Mouse (Mus musculus): ENCODE data around the gene Tmem222. TPM values are rescaled to one million over a fixed set of nuclear protein-coding genes. Genes with fewer than 3 reads are reported as not detected.

Gene Tmem222
- total RNA-seq, 2 experiments from 2014 or later, result 35.1 to 35.6 TPM

DNA sequence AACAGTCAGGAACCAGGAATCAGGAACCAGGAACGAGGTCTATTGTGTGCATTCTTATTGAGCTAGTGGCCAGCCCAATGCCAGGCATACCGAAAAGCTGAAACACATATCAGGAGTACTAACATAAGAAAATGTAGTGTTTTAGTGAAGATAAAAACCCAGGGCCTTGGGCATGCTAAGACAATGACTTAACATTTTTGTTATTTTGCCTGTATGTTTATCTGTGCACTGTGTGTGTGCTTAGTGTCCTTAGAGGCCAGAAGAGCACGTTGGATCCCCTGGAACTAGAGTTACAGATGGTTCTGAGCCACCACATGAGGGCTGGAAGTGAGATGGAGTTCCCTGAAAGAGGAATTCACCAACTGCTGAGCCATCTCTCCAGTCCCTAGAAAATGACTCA is 7.7 kb upstream of the Tmem222 start:
- no peak for DNase-seq

DNA sequence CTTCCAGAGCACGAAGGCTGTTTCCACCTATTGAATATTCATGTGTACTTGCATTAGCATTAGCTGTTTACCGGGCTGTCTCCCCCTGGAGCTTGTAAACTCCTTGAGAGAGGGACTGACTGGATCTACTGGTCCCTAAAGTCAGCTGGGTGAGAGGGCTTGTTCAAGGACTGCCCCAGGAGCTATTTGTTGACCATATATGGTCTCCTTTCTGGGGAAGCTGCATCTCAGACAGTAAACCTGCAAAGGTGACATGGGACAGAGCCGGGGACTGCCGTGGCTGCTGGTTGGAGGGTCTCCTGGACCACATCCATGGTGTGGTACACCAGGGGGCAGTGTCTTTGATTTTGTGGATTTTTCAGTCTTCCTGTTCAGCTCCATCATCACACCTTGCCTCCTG is 5.1 kb upstream of the Tmem222 start:
- DNase-seq, result no peak

DNA sequence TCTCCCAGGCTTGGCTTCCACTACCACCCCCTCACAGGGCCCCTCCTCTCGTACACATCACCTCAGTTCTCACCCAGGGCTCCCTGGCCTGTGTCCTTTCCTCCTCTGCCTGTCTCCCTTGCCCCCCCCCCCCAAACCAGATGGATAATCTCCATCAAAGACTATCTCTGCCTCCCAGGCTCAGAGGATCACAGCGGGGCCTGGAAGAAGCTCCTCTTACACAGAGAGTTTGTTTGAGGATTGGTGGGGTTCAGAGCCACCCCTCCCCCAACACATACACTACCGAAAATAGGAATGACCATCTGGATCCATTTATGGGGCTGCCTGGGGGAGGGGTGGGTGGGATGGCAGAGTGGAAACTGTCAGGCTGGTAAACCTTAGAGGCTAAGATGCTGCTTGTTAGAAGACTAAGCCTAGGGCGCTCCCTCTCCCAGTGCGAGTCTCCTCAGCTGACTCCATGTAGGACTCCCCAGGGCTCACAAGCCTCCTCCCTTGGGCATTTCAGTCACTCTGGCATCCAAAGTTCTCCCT is 4.4 kb upstream of the Tmem222 start:
- no peak for DNase-seq

DNA sequence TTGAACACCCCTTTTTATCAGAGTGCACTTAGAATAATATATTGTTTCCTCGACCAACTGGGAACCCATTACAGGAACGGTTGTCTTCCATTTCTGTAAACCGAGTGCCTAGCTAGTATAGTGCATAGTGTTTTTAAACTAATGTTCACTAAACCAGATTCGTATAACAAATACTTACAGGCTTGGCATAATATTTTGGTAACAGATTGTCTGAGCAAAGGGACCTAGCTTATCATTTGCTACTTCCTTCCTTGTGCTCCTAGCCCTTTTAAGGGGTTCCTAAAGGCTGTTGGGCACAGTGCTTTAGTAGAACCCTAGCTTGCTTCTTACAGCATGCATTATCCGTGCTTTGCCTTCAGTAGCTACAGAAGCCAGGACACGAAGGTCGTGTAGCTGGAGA is 3.9 kb upstream of the Tmem222 start:
- DNase-seq, result no peak

DNA sequence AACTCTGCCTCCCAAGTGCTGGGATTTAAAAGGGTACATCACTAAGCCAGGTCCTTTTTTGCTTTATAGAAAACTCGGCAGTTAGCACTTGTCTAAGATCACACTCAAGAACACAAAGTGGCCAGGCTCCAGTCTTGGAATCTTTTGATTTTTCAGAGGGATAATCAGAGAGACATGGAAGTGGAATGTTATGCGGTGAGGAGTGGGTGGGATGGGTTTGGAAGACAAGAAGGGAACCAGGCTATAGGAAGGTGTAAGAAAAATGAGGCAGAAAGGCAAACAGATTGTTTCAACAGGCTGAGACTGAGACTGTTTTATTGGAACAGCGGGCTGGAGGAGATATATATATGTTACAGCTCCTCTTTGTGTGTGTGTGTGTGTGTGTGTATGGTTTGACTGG is 890 bp upstream of the Tmem222 start:
- no peak for DNase-seq

DNA sequence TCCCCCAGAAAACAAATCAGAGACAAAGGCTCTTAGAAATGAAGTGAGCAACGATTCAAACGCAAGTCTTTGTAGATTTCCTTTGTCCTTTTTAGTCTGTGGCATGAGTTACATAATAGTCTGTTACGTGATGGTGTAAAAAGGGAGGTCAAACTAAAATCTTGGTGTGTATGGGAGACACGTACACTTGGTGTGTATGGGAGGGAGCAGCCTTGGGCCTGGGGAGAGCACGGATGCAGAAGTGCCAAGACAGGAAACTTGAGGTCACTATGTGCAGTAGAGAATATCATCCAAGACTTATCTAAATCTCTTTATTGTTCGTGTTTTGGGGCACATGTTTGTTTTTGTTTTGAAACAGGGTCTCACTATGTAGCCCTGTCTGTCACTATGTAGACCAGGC is 475 bp upstream of the Tmem222 start:
- no peak for DNase-seq

DNA sequence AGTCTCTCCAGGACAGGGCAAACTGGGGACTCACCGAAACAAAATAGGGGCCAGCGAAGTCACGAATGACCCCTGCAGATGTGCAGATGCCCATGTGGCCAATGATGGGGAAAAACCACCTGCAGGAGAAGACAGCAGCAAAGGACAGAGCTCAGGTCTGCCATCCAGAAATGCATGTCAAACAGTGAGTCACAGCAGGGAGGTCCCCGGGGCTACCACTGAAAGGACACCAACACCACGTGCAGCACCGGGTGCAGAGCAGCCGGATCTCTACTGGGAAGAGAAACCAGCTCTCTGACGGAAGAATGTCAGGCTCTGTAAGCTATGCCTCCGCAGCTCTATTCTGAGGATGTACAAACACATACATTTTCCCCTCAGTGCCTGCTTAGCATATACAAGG is 6.7 kb downstream of the Tmem222 start:
- no peak for DNase-seq

DNA sequence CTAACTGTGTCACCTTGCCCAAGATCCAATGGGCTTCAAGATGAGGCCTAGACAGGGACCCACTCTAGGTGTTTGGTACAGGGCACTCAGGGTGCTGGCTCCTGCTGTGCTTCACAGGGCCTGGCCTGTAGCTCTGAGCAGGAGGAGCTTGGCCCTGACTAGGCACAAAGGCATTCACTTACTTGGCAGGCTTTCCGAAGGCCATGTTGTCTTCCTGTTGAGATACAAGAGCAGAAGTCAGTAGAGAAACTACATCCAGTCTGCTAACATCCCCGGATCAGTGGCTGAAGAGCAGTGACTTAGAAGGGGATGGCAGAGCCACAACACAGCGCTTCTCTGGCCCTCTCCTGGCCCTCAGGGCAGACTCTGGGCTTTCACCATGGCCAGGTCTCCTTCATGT is 8.0 kb downstream of the Tmem222 start:
- peak; percentile 44 for DNase-seq

DNA sequence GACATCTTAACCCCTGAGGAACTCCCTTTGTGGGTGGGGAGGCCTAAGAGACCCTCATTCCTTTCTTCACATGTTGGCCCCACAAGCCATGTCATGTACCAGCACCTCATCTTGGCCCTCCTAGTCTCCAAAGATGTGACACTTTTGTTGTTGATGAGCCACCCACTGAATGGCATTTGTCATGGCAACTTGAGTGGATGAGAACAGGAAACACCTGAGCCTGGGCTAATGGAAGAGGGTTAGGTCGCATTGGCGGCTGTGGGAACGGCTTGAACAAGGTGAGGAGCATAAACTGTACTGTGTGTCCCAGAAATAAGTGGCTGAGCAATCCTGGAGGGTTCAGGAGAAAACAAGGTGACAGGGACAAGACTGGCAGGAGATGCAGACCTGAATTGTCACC is 8.7 kb downstream of the Tmem222 start:
- DNase-seq, result no peak

DNA sequence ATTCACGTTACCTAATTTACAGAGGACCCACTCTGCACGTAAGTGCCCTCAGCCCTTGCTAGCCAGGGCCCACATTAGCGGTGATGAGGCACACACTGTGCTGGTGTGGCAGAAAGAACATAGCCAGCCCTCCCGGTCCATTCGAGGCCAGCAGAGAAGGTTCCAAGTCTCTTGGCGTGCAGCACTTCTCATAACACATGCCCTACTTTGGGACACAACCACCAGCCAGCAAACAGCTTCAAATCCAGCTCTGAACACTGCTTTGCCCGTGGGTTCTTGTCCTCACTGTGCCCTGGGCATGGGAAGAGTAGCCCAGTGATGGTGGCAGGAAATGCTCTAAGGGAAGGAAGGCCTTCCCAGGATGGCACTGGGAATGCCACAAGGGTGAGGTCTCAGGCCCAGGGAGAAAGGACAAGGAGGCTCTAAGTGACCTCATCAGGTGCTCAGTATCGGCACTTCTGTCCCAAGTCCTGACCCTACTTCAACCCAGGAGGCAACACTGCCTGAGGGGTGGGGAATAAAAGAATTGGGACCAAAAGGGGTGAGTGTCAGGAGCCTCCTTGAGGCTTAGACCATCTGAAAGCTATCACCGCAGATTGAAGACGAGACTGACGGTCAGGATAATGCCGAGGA is 11.2 kb downstream of the Tmem222 start:
- no peak for DNase-seq

DNA sequence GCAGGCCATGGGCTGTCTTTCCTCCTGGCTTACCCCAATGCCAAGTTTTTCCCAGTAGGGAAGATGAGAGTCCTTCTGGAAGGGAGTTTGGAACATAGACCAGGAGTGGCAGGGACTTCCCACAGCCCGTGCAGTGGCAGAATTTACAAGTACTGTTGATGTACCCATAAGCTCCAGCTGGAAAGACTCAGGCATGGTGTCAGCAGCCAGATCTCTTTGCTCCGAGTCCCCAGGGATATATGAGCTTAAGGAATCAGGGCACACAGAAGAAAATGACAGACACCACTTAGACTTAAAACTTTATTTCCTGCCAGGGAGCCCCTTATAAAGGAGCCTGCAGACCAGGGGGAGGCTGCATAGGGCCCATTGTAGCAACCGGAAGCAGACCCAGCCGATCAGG is 11.8 kb downstream of the Tmem222 start:
- no peak for DNase-seq

DNA sequence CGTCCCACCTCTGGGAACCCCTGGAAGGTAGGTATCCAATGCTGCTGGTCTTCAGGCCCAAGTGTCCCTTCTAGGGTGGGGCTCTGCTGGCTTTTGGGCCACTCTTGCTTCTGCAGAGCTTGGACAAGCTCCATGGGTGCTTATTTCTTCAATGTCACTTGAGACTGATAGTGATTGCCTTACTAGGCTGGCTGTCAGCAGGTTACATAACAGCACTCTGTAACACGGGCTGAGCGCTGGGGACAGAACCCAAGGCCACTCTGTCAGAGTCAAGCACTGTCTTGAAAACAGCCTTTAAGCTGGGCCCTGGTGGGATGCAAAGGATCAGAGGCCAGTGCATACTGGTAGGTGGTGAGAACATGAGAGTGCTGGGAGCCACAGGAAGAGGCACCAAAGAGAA is 12.3 kb downstream of the Tmem222 start:
- DNase-seq, result no peak

DNA sequence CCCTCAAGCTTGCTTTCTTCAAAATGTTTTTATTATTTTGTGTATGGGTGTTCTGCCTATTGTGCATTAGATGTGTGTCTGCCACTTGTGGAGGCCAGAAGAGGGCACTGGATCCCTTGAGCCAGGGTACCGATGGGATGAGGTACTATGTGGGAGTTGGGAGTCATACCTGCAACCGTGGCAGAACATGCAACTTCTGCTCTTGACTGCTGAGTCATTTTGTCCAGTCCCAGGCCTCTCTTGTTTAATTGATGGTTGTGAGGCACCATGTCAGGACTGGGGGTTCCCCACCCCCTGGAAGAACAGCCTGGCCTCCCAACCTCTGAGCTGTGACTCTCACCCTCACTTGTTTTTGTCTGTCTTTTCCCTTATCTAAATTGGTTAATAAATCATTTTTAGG is 13.0 kb downstream of the Tmem222 start:
- no peak for DNase-seq

DNA sequence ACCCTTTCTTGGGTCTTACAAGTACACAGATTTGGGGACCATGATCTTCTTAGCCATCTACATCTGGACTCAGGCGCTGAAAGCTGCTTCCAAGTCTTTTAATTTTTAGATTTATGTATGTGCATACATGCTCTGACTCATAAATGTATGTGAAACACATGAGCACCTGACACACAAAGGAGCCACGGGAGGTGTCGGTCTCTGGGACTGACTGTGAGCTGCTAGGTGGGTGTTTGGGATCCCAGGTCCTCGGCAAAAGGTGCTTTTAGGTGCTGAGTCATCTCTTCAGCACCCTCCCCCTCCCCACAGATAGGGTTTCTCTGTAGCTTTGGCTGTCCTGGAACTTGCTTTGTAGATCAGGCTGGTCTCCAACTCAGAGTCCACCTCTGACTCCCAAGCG is 13.8 kb downstream of the Tmem222 start:
- DNase-seq, result no peak

DNA sequence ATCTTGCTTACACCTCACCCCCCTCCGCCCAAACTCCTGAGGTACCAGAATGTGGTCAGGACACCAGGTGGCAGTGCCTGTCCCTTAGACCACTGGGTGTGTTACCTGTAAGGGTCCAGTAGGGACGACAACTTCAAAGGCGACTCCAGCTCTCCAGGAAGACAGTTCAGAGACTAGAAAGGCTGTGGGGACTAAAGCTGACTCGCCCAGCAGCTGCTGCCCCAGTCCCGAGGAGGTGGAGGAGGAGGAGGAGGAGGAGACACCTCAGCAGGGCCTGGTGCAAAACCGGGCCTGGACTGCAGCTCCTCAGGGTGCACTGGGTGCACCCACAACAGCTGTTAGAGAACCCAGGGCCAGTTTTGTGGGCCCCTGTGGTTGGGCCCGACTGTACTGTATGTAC is 14.7 kb downstream of the Tmem222 start, which contains the start of gene Sytl1:
Sytl1 (minus strand) TSS at position 232 of the 400 bp plus-strand sequence.
- DNase-seq, result no peak

DNA sequence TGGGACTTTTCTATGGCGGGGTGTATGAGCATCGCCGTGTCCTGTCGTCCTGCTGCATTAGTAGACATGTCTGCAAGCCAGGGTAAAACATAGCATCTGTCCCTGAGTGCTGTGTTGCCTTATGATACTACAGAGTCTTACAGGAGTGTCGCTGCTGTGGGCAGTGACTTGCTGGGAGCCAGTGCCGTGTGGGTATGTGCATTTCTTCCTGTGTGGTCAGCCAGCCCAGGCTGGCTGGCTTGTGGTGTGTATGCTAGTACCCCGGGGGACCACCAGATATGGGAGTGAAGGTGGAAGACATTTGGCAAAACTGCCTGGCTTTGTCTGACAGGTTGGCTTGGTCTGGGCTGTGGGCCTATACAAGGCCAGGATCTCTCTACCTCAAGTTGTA is 15.2 kb downstream of the Tmem222 start:
- DNase-seq, result no peak

DNA sequence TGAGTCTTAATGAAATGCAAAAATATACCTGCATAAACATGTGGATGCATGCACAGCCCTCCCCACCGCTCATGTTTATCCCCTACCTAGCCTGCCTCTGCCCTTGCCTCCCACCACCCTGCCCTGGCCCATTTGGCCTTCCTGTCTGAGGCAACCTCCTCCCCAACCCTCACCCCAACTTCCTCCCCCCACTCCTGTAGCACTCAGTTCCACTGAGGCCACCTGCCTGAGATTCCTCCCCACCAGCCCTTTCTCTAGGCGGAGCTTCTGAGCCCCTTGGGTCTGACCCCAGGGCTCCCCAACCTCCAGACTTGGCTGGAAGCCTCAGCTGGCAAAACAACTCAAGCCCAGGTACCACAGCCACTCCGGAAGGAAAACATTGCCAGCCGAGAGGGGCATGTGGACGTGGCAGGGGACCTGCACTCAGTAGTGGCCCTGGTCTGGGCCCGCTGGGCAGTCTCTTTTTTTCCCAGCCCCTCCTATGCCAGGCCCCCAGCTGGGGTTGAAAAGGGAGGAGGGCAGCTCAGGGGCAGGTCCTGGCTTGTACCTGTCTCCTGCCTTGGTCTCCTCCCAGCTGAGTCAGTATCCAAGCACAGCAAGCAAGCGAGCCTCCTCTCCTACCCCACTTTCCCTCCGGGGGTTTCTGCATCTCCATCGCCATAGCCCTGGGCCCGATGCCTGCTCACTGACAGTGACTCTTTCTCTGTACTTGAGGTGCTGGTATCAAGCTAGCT is 15.8 kb downstream of the Tmem222 start:
- DNase-seq, result no peak

DNA sequence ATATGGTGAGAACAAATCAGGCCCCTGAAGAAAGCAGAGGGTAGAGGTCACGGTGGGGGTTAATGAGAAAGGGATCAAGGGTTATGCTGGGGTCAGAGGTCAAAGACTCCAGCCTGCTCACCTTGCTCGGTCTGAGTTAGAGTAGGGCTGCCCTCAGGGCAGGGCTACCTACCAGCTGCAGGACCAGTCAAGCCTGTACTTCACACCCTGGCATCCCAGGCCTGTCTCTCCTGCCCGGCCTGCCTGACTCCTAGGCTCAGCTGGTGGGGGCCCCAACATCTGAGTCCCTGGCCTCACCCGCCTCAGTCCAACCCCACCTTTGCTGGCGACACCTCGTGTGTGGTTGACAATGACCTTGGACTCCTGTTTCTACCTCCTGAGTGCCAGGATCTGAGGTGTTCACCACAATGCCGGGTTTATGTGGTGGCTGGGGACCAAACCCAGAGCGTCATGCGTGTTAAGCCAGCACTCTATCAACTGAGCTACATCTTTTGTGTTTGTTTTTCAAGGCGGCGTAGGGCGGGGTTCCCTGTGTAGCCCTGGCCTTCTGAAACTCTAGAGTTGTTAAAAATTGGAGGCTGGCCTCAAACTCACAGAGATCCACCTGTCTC is 19.7 kb downstream of the Tmem222 start:
- no peak for DNase-seq

DNA sequence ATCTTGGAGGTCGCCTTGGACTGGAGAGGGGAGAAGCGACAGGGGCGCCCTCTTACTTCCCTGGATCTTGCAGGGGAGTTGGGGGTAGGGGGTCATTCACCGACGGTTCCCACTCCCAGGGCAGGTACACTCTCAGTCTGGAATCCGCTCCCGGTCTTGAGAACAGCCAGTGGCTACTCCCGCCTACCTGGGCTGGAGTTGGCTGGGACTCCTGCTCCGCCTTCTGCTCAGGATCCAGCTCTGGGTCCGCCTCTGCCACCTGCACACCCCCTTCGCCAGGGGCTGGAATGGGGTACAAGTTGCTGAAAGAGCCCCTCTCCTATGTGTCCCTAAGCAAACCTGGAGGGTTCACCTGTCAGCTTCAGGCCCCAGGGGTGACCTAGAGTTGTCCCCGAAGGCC is 20.4 kb downstream of the Tmem222 start:
- no peak for DNase-seq

DNA sequence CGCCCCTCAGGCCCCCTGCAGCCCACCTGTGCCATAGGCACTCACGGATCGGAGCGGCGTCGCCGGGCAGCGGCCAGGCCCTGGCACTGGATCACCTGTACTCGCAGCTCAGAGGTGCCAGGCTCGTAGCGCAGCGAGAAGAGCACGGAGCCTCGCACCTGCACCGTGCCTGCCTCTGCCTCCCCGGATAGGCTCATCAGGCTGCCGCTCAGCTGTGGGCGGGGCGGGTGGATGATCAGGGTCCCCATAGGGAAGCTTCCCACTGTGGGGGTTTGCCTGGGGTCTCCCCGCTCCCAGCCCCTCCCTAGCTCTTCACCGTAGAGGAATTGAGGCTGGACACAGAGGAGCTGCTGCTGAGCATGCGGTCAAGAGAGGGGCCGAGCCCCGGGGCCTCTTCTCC is 20.8 kb downstream of the Tmem222 start:
- DNase-seq, result no peak

DNA sequence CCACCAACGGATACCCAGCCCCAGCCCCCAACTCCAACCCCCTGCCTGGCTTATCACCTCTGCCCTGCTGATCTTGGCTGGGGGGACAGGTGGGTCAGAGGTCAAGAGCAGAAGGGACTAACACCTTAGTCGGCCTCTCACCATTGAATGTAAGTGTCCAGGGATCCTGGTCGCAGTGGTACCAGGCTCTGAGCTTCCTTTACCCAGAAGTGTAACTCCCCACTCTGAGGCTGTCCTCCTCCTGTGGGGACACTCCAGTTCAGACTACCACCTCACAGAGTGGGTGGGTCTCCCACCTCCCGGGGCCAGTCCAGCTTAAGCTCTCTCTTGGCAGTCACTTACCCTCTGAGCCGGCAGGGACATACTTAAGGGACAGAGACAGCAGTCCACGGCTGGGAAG is 22.2 kb downstream of the Tmem222 start:
- no peak for DNase-seq

DNA sequence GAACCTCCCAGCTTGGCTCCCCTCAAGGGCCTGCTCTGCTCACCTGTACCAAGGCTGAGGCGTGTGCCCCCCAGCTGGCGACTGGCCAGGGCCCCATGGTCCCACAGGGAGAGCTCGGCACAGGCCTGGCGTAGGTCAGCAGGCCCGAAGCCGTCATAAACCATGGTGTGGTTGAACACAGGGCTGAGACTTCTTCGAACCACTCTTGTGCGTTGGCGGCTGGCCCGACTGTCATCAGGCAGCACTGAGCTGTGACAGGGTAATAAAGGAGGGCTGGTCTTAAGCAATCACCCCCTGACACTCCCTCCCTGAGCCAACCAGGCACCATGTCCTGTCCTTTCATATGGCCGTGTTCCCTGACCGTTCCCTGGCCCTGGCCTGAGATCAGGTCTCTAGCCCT is 24.2 kb downstream of the Tmem222 start:
- no peak for DNase-seq

DNA sequence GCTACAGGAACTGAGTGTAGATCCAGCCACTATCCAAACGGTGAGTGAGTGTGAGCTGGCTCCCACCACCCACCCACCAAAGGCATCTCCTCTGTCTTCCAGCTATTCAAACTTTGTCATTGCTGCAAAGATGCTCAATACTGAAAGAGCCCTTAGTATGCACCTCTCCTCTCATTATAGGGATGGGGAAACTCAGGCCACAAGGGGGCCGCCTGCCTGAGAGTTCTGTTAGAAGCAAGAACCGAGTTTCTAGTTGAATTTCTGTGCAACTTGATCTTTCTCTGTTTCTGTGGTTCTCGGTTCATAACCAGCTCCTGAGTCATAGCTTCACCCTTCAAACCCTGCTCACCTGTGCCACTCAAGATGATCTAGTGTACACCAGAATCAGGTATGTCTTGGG is 25.5 kb downstream of the Tmem222 start:
- DNase-seq, result no peak

DNA sequence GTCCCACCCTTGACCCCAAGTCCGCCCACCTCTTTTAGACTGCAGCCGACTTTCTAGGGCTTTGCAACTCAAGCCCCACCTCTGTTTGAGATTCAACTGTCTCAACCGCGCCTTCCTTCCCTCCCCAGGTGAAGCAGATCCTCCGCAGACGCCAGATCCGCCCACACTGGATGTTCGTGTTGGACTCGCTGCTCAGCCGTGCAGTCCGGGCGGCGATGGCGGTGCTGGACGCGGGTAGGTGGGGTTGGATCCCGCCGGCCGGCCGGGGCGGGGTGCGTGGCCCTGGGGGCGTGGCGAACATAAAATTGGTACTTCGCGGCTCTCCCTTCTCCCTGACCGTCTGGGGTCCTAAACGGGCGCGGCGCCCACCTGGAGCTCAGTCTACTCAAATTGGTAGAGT is 26.4 kb downstream of the Tmem222 start:
- peak; percentile 29 for DNase-seq

Measured in heart, postnatal 4 days (tissue).